Mouse (Mus musculus) heart, postnatal 0 days (tissue): Measurements from ENCODE around the gene Arf6.

Experiments used
- CTCF ChIP-seq: IDR thresholded peaks from 2 replicates; pipeline ENCODE4 v1.5.1; 2016; ENCODE audit warnings: antibody characterized with exemption, control low read depth, low read depth
- EP300 ChIP-seq: IDR thresholded peaks from 2 replicates; pipeline ENCODE4 v1.6.1; 2016; ENCODE audit warnings: antibody characterized with exemption, low read depth

- TF ChIP-seq EP300 (no peak), CTCF (no peak)
These were observed 30.7 kb downstream of the Arf6 start for GRCm38 (mm10) chr12:69402594-69403167.
